Mouse (Mus musculus) urinary bladder, postnatal 4 days (tissue): ENCODE results near the gene Caskin2.

Experiments used
- DNase-seq, 2 experiments: peaks; one replicate each; pipeline ENCODE4 v3.0.0; 2021 to 2022; ENCODE audit warnings: low spot score in 2 of 2

Gene Caskin2

DNA sequence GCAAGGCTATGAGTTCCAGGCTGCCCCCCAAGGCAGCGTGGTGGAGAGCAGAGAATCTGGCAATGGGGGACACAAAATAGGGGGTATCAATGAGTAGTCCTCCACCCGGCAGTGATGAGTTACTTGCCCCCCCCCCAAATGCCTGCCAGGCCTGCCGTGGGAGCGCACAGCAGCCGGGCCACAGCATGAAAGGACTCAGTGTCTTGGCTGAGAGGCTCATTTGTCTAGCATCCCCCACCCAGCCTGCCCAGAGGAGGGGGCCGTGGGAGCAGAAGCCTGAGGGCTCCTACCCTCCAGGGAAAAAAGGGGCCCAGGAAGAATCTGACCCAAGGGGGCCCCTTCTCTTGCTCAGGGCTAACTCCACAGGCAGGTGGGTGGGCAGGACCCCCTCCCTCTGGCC, 6.1 kb downstream of the Caskin2 start:
- DNase-seq = no peak

- no peak for DNase-seq
Measured at GRCm38 (mm10) chr11:115806154-115806553, 7.3 kb downstream of the Caskin2 start.

DNA sequence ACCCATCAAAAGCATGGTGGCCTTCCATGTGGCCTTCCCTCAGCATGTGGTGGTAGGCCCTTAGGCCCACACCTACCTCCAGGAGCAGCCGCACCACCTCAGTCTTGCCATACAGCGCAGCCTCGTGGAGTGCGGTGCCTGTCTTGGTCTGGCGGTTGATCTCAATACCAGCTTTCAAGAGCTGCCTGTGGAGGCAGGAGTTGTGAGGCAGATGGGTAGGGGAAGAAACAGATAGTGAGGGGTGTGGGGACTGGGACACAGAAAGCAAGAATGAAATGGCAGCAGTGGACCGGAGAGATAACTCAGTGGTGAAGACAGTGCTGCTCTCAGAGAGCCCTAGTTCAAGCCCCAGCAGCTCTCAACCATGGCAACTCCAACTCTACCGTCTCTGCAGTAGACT, 8.4 kb downstream of the Caskin2 start:
- DNase-seq = no peak

- no peak for DNase-seq
Measured at GRCm38 (mm10) chr11:115803072-115803709, 10.2 kb downstream of the Caskin2 start.

DNA sequence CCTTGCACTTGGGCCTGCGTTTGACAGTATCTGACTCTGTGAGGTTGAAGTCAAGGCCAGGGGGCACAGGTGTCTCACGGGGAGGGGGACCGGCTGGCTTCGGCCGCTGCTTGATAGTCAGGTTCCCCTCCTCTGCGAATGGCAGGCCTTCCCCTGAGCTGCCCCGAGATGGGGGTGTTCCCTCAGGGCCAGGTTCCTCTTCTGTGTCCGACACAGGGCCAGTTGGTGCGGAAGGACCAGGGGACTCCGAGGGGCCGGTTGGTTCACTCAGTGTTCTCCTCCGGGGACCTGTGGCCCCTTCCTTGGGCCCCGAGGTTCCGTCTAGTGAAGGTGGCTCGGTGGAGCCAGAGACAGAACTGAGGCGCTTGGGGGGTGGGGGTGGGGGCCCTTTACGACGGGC, 12.5 kb downstream of the Caskin2 start:
- DNase-seq = no peak

GRCm38 (mm10) chr11:115797665-115798064, 15.8 kb downstream of the Caskin2 start:
- DNase-seq = no peak

- DNase-seq = no peak
Measured at GRCm38 (mm10) chr11:115796898-115797297, 16.5 kb downstream of the Caskin2 start.

DNA sequence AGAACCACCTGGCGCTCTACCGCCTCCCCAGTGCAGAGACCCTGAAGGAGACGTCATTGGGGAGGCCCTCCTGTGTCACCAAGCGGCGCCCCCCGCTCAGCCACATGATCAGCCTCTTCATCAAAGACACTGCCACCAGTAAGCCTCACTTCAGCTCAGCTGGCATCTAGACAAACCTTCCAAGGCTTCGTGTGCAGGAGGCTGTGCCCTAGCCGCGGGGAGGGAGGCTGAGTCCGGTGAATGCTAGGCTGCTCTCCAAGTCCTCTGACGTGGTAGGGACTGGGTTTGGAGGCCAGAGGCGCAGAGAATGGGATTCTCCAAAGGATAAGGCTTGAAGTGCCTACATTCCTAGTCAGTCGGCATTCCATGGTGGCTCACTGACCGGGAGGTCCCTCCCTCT, 21.1 kb downstream of the Caskin2 start:
- DNase-seq = no peak

- no peak for DNase-seq
Measured at GRCm38 (mm10) chr11:115791919-115792318, 21.5 kb downstream of the Caskin2 start.

GRCm38 (mm10) chr11:115789787-115790186, 23.7 kb downstream of the Caskin2 start:
- no peak for DNase-seq

DNA sequence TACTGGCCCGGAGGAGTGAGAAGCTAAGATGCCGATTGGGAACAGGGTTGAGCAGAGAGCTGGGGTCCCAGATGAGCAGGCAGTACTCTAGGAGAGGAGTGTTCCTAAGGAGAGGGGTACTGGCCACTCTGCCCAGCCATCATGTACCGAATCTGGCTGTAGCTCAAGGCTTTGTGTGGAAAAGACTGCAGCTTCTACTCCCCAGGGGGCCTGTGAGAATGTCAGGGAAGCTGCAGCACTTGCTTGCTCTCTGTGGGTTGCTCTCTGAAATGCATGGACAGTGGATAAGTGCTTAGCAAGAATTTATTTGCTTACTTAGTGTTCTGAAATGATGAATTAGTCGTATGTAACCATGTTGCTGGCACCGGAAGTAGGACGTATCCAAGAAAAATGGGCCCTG, 27.0 kb downstream of the Caskin2 start:
- no peak for DNase-seq

DNA sequence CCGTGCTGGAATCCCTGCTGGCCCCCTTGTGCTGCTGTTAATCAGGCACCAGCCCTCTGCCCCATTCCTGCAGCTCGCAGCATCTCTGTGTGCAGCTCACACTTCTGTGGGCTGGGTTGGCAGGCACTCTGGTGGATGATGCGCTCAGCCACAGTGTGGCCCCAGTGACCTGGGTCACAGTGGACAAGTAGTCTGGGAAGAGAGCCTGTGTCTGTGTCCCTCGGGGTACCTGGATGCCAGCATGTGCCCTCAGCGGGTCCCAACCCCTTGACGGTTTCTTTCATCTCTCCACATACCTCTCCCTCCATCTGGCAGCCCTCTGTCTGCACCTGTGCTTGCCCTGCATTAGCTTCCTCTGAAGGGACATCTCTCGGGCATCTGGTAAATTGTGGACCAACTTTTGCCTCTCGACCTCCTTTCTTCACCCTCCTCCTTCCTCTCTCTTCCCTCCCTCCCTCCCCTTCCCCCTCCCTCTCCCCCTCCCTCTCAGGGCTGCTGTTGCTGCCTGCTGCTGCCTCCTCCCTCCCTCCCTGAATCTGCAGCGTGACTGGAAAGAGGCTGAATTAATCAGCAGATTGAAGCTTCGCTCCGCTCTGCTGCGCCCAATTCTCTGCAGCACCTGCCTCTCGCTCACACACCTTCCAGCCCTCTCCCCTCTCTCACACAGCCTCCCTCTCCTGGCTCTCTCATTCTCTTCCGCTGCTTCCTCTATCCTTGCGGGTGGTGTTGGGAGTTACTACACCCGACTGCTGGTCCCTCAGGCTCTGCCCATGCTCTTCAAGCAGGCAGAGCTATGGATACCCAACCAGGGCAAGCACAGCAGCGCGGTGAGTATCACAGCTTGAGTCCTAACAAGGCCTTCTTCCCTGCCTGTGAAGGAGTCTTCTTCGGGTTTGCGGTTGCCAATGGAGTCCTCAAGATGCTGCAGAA, 33.0 kb downstream of the Caskin2 start:
- DNase-seq = peak in 1 of 2 experiments; percentile 47

- peak; percentile 72 to 79 for DNase-seq
Measured at GRCm38 (mm10) chr11:115779038-115779571, 34.3 kb downstream of the Caskin2 start.

DNA sequence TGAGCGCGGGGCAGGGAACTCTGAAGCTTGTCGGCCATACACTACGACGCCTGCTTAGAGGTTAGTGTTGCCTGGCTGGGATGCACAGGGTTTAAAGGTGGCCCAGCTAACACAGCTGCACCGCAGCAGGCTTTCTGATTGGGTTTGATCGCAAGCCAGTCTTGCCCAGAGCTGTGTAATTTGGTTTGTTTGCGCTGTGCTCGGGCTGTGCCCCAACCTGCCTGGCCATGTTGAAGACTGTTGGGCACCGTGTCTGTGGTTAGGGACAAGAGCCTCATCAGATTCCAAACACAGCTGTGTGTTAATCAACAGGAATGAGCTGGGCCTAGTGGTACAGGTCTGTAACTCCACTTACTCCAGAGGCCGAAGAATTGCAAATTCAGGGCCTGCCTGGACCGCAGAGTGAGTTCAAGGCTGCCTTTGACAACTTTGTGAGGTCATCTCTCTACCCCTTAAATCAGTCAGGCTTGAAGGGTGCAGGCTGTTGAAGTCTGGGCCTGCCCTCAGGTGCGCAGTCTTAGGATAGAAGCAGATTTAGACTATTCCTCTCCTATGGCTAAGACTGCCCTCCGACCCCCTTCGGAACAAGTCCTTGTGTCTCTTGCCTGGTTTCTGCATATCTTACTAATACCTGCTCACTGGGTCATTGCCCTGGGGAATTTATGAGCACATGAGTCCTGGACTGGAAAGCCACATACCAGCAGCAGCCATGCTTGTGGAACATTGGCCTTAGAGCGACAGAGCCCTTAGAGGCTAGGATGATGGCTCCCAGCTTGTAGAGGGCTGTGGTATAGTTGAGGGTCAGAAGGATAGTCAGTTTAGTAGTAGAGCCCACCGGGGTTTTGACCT, 35.7 kb downstream of the Caskin2 start:
- DNase-seq = peak; percentile 42 to 64

- DNase-seq = no peak
Measured at GRCm38 (mm10) chr11:115776954-115777353, 36.5 kb downstream of the Caskin2 start.

- no peak for DNase-seq
Measured at GRCm38 (mm10) chr11:115775821-115776665, 37.4 kb downstream of the Caskin2 start.

GRCm38 (mm10) chr11:115774653-115775052, 38.8 kb downstream of the Caskin2 start:
- DNase-seq = no peak

DNA sequence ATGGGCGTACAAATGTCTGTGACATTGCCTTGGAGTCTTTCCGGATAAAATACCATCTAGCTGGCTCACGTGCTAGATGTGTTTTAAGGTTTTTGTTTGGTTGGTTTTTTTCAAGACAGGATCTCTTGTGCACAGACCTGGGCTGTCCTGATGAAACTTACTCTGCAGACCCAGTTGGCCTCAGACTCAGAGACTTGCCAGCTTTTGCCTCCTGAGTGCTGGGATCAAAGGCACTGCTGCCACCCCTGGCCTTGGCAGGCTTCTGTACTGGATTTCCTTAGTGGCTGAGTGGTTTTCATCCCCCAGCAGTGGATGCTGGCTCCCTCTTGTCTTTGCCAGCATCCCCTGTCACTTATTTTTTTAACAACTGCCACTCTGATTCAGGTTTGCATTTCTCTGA, 44.5 kb downstream of the Caskin2 start:
- DNase-seq = no peak

DNA sequence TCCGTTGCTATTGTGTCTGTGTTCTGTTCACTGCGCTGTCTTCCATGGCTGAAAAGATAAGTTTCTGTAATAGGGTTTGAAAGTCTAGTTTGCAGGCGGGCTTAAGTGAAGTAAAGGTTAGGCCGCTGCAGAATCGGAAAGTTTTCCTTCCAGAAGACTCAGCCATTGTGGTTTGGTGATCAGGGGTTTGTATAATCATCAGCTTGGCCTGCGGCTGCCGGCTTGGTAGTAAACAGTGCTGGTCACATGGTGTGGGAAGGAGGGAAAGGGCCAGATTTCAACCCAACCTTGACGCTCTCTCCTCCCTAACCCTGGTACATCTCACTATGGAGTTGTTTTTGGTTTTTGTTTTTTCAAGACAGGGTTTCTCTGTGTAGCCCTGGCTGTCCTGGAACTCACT, 46.5 kb downstream of the Caskin2 start:
- no peak for DNase-seq

- DNase-seq = no peak
Measured at GRCm38 (mm10) chr11:115766356-115766943, 47.0 kb downstream of the Caskin2 start.
